Mouse (Mus musculus) lung, adult 2 months (tissue): ENCODE data around the gene Hist1h4f. TPM values are rescaled to one million over a fixed set of nuclear protein-coding genes. Genes with fewer than 3 reads are reported as not detected.
A peak's percentile ranks its signal among the peaks of the same experiment; 100 is the strongest.
"Not testable (repeated sequence)": the region's sequence is repeated elsewhere in the genome, so short reads cannot be mapped to it uniquely, and the experiment has no call there.

Experiments used
- DNase-seq: peaks from one replicate; pipeline ENCODE4 v3.0.0; 2022
- H3K4me1 ChIP-seq: fragments of 200-500 bp; 2 replicates; pipeline ENCODE4 v1.6.1; 2011; ENCODE audit warnings: low read length; ENCODE audit not compliant: control insufficient read depth, insufficient read depth
- H3K4me3 ChIP-seq: fragments of 200-500 bp; replicated peaks from 2 replicates; pipeline ENCODE3; 2011; ENCODE audit warnings: low read depth, mild to moderate bottlenecking, control low read depth, low read length; ENCODE audit errors: extremely low read depth
- CTCF ChIP-seq: fragments of 200-500 bp; IDR thresholded peaks from 2 replicates; pipeline ENCODE4 v1.5.1; 2011; ENCODE audit warnings: mild to moderate bottlenecking, low read length, control low read depth; ENCODE audit not compliant: insufficient read depth
- POLR2A ChIP-seq: fragments of 200-500 bp; IDR thresholded peaks from 2 replicates; pipeline ENCODE4 v1.6.1; 2011; ENCODE audit warnings: low read depth, mild to moderate bottlenecking, control low read depth, low read length, borderline replicate concordance; ENCODE audit errors: extremely low read depth
- WGBS: fragments of 180-500 bp; shearing (Covaris S2); methylation state at CpG from one replicate; pipeline ENCODE4 v1.1.7; 2018; 5-methylcytosine and 5-hydroxymethylcytosine counted together
- polyA plus RNA-seq: library from polyadenylated mRNA; depleted of rRNA; stranded (reverse); fragments of >200 nt; gene quantifications from 2 replicates; pipeline ENCODE4 v1.2.3, GENCODE M21; 2012

Hist1h4f gene
- polyA plus RNA-seq, 1 experiment = 1.4 TPM

GRCm38 (mm10) chr13:23554925-23555838 is 3.7 kb upstream of the Hist1h4f start:
- DNase-seq = peak; percentile 67
- peaks cover 5% of the 10 kb centered on the region for H3K4me1 ChIP-seq
- peak; percentile 81 for TF ChIP-seq POLR2A
- TF ChIP-seq CTCF = no peak
- peak overlapping the region; percentile 87 for H3K4me3 ChIP-seq
- whole genome bisulfite sequencing = under 1% methylated on average over 54 of the region's 54 CpGs

- TF ChIP-seq CTCF = no peak
- no peak for TF ChIP-seq POLR2A
- no peak for DNase-seq
- H3K4me1 ChIP-seq = peaks cover 5% of the 10 kb centered on the region
- WGBS = 19% methylated on average over 9 of the region's 9 CpGs
- H3K4me3 ChIP-seq = peak overlapping the region; percentile 46
Measured at GRCm38 (mm10) chr13:23554393-23554792, 2.9 kb upstream of the Hist1h4f start.

- no peak for TF ChIP-seq POLR2A
- no peak for TF ChIP-seq CTCF
- peaks cover 5% of the 10 kb centered on the region for H3K4me1 ChIP-seq
- peak within 1 kb of the TSS; percentile 16 for H3K4me3 ChIP-seq
- no peak for DNase-seq
Measured at GRCm38 (mm10) chr13:23552962-23553361, 1.5 kb upstream of the Hist1h4f start, which contains the start of gene Hist1h1d. TSS of gene Hist1h1d (plus strand) at chr13:23553262.

GRCm38 (mm10) chr13:23551931-23552914 is 775 bp upstream of the Hist1h4f start:
- Histone ChIP-seq H3K4me1 (peaks cover 5% of the 10 kb centered on the region), H3K4me3 (no peak overlapping the region)
- no peak for TF ChIP-seq POLR2A
- no peak for TF ChIP-seq CTCF
- WGBS = 38% methylated on average over 8 of the region's 8 CpGs
- DNase-seq = no peak

GRCm38 (mm10) chr13:23550761-23551145 is 695 bp downstream of the Hist1h4f start:
- TF ChIP-seq POLR2A (no peak), CTCF (no peak)
- no peak overlapping the region for H3K4me3 ChIP-seq
- WGBS = 5% methylated on average over 3 of the region's 3 CpGs
- H3K4me1 ChIP-seq = peaks cover 3% of the 10 kb centered on the region; the same call in 1 of the 2 replicates
- no peak for DNase-seq

- no peak for DNase-seq
- Histone ChIP-seq H3K4me3 (no peak overlapping the region), H3K4me1 (peaks cover 2% of the 10 kb centered on the region; the same call in 1 of the 2 replicates)
- no peak for TF ChIP-seq POLR2A
- no peak for TF ChIP-seq CTCF
- 72% methylated on average over 5 of the region's 5 CpGs for WGBS
Measured at GRCm38 (mm10) chr13:23546694-23547093, 4.8 kb downstream of the Hist1h4f start.

- not testable (repeated sequence) for DNase-seq, H3K4me1 ChIP-seq
- peak overlapping the region; percentile 24 for H3K4me3 ChIP-seq
- WGBS = under 1% methylated on average over 13 of the region's 14 CpGs
Measured at GRCm38 (mm10) chr13:23544787-23545120, 6.7 kb downstream of the Hist1h4f start.

DNA sequence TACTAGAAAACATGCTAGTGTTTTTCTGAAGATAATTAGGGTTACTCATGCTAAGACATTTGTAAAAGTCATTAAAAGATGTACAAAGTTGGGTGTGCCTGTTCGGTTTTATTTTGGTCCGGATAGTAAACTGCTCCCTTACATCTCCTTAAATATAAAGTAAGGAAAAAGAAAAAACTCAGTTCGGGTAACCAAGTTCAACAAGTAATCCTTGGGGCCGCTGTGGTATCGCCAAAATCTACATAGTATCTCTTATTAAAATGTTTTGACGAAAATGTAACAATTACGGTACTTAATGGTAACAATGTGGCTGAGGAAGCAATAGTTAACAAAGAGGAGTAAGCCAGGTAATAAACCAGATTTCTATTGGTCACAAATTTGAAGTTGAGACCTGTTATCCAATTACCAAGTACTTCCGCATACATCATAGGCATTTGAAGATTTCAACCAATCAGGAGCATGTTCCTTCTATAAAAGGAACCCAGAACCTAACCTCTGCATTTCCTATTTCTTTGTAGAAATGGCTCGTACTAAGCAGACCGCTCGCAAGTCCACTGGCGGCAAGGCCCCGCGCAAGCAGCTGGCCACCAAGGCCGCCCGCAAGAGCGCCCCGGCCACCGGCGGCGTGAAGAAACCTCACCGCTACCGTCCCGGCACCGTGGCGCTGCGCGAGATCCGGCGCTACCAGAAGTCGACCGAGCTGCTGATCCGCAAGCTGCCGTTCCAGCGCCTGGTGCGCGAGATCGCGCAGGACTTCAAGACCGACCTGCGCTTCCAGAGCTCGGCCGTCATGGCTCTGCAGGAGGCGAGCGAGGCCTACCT is 7.3 kb downstream of the Hist1h4f start, which contains the start of gene Hist1h3f:
Gene Hist1h3f, plus strand, starts transcription at position 88 of the 822 bp plus-strand sequence.
- TF ChIP-seq POLR2A = peak; percentile 84
- TF ChIP-seq CTCF = no peak
- peak; percentile 71 for DNase-seq
- H3K4me3 ChIP-seq = peak within 1 kb of the TSS; percentile 71
- peaks cover 2% of the 10 kb centered on the region; the same call in 1 of the 2 replicates for H3K4me1 ChIP-seq
- WGBS = under 1% methylated on average over 35 of the region's 45 CpGs
